Comparison of ENCODE assay signal across 8 mouse cellular contexts in the genomic region with DNA sequence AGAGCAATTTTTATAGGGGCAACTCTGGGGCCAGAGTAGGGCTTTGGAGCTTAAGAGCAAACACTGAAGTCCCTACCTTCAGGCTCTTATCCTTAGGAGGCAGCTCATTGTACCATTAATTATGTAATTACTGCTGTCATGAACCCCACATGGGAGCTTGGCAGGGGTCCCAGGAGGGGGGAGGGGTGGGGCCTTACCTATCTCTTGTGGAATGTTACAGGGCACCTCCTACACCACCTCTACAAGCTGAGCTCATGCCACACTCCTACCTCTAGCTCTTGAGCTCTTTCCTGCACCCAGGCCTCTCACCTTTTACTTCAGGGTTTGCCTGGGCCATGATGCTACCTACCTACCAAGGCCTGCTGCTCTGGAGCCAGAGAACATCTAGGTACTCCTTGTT. TPM values are rescaled to one million over a fixed set of nuclear protein-coding genes. Genes with fewer than 3 reads are reported as not detected.
DNase-seq lines count a peak whose midpoint lies in the region; ATAC-seq and TF ChIP-seq lines count a peak whose summit lies in the region.

No protein-coding gene starts in this region.

- H3K9ac ChIP-seq in heart, embryonic 13.5 days, result peak overlapping the region; percentile 83
- no peak overlapping the region for H3K9ac ChIP-seq in midbrain, postnatal 0 days (replicated peaks; ENCODE audit: low read length, poor library complexity, severe bottlenecking)

- DNase-seq in heart, adult 18-20 months, result no peak
- DNase-seq in embryonic facial prominence, embryonic 10.5 days (ENCODE audit: low spot score), result no peak
- peak; percentile 72 to 82 for DNase-seq in kidney, adult 8-10 months
- no peak for DNase-seq in midbrain, postnatal 0 days (ENCODE audit: low spot score)
- no peak for DNase-seq in adrenal gland, adult 2 months
- DNase-seq in frontal cortex, postnatal 25 days (ENCODE audit: low spot score in 2 of 2), result no peak

- H3K4me1 ChIP-seq in heart, embryonic 13.5 days, result peaks cover 94% of the 10 kb centered on the region
- H3K4me1 ChIP-seq in embryonic facial prominence, embryonic 10.5 days, result peaks cover 99% of the 10 kb centered on the region
- H3K4me1 ChIP-seq in midbrain, postnatal 0 days (ENCODE audit: insufficient read depth, low read length), result peaks cover 36% of the 10 kb centered on the region; the same call in 1 of the 2 replicates

- no peak overlapping the region for H3K4me3 ChIP-seq in heart, embryonic 13.5 days
- H3K4me3 ChIP-seq in embryonic facial prominence, embryonic 10.5 days, result peak overlapping the region; percentile 80; the same call in 1 of the 2 replicates
- H3K4me3 ChIP-seq in midbrain, postnatal 0 days (ENCODE audit: low read depth, low read length), result no peak overlapping the region

- H3K36me3 ChIP-seq in heart, embryonic 13.5 days, result no peaks in the 10 kb centered on the region; the same call in 1 of the 2 replicates
- peaks cover 36% of the 10 kb centered on the region for H3K36me3 ChIP-seq in embryonic facial prominence, embryonic 10.5 days (replicated peaks)
- peaks cover 2% of the 10 kb centered on the region; the same call in 1 of the 2 replicates for H3K36me3 ChIP-seq in midbrain, postnatal 0 days (ENCODE audit: insufficient read depth, low read length)

- H3K9me3 ChIP-seq in heart, embryonic 13.5 days, result no peaks in the 10 kb centered on the region
- H3K9me3 ChIP-seq in embryonic facial prominence, embryonic 10.5 days, result no peaks in the 10 kb centered on the region
- no peaks in the 10 kb centered on the region for H3K9me3 ChIP-seq in midbrain, postnatal 0 days (ENCODE audit: low read length)

- H3K4me2 ChIP-seq in heart, embryonic 13.5 days, result peak overlapping the region; percentile 99
- no peak overlapping the region for H3K4me2 ChIP-seq in midbrain, postnatal 0 days (ENCODE audit: low read depth, low read length, poor library complexity, severe bottlenecking)

- peak overlapping the region; percentile 99 for H3K27ac ChIP-seq in heart, embryonic 13.5 days (replicated peaks)
- H3K27ac ChIP-seq in embryonic facial prominence, embryonic 10.5 days (replicated peaks), result no peak overlapping the region; the same call in 1 of the 2 replicates
- peak overlapping the region; percentile 99; the same call in 1 of the 2 replicates for H3K27ac ChIP-seq in midbrain, postnatal 0 days (ENCODE audit: low read depth, low read length)

- no peak for ATAC-seq in heart, embryonic 13.5 days (ENCODE audit: extremely low read depth, insufficient number of reproducible peaks, low FRiP score, low TSS enrichment)
- no peak for ATAC-seq in midbrain, postnatal 0 days (ENCODE audit: low FRiP score)
- ATAC-seq in monocyte, adult 5-6 weeks (replicated peaks; ENCODE audit: insufficient number of reproducible peaks, low FRiP score, low TSS enrichment, poor library complexity, severe bottlenecking), result no peak

- H3K27me3 ChIP-seq in heart, embryonic 13.5 days (replicated peaks), result no peaks in the 10 kb centered on the region
- no peaks in the 10 kb centered on the region for H3K27me3 ChIP-seq in embryonic facial prominence, embryonic 10.5 days (replicated peaks; ENCODE audit: low read depth, poor library complexity, severe bottlenecking)
- H3K27me3 ChIP-seq in midbrain, postnatal 0 days (ENCODE audit: insufficient read depth, low read length), result no peaks in the 10 kb centered on the region

- TF ChIP-seq CTCF in midbrain, postnatal 0 days (IDR thresholded peaks at IDR 0.05), result no peak

RNA-seq across cellular contexts. Expression of a gene that starts 43.9 kb away (rescaled TPM):
- 34.4 and 41.8 TPM in 2 replicates for polyA plus RNA-seq in heart, embryonic 13.5 days (2015; fragmentation: Nextera tagmentation; extraction: Ambion mirVana)
- 10 to 100 TPM; 25.7 to 36.6 TPM for total RNA-seq in heart, adult 18-20 months (2021)
- 50.9 and 52.1 TPM in 2 replicates for polyA plus RNA-seq in embryonic facial prominence, embryonic 10.5 days (2016; fragmentation: Nextera tagmentation; extraction: Ambion mirVana)
- 77.1 and 96.5 TPM in 2 replicates for total RNA-seq in midbrain, postnatal 0 days (2014; rRNA removed)
- polyA plus RNA-seq in midbrain, postnatal 0 days (2015; fragmentation: Nextera tagmentation; extraction: Ambion mirVana), result 34.5 and 38.1 TPM in 2 replicates
- total RNA-seq in monocyte, adult 5-6 weeks (2017), result 28.9 to 48.1 TPM (median 45.7 TPM) in 3 replicates
- 100 to 1,000 TPM; 201 to 250 TPM for total RNA-seq in adrenal gland, adult 2 months (2021)
- polyA plus RNA-seq in adrenal gland, adult 2 months (2012; rRNA removed), result 661 and 745 TPM in 2 replicates

Comparison
In these comparisons a context has a peak if more than half of its experiments do, and no peak if none do; other contexts are left out.
1. DNase-seq: peak in kidney, adult 8-10 months (2 of 2); none in heart, adult 18-20 months (0 of 2), embryonic facial prominence, embryonic 10.5 days (single experiment), midbrain, postnatal 0 days (single experiment), adrenal gland, adult 2 months (single experiment) and frontal cortex, postnatal 25 days (0 of 2).